Mouse (Mus musculus) olfactory bulb, adult 2 months (tissue): ENCODE measurements around the gene B4galt5. TPM values are rescaled to one million over a fixed set of nuclear protein-coding genes. Genes with fewer than 3 reads are reported as not detected.

ENCODE experiments used
- H3K27ac ChIP-seq: fragments of 200-500 bp; 2 replicates; pipeline ENCODE4 v1.5.1; 2012; ENCODE audit warnings: low read depth, low read length; ENCODE audit not compliant: insufficient read depth
- H3K4me1 ChIP-seq: fragments of 200-500 bp; 2 replicates; pipeline ENCODE4 v1.6.1; 2012; ENCODE audit warnings: low read length; ENCODE audit not compliant: control insufficient read depth, insufficient read depth
- H3K4me3 ChIP-seq: fragments of 200-500 bp; 2 replicates; pipeline ENCODE4 v1.5.1; 2012; ENCODE audit warnings: mild to moderate bottlenecking, low read depth, low read length, moderate library complexity; ENCODE audit not compliant: insufficient read depth
- CTCF ChIP-seq: fragments of 200-500 bp; IDR thresholded peaks from 2 replicates; pipeline ENCODE4 v1.5.1; 2012; ENCODE audit warnings: low read depth, mild to moderate bottlenecking, low read length, moderate library complexity; ENCODE audit not compliant: insufficient read depth
- POLR2A ChIP-seq: fragments of 200-500 bp; IDR thresholded peaks from 2 replicates; pipeline ENCODE4 v1.6.1; 2012; ENCODE audit warnings: mild to moderate bottlenecking, low read depth, low read length, moderate library complexity; ENCODE audit not compliant: insufficient read depth
- WGBS: fragments of 180-500 bp; shearing (Covaris S2); methylation state at CpG from one replicate; pipeline ENCODE4 v1.1.7; 2018; 5-methylcytosine and 5-hydroxymethylcytosine counted together
- polyA plus RNA-seq: library from polyadenylated mRNA; stranded (reverse); fragments of >200 nt; gene quantifications from 2 replicates; pipeline ENCODE4 v1.2.4, GENCODE M21; 2012; ENCODE audit warnings: low replicate concordance; ENCODE audit not compliant: missing spikeins, insufficient read depth, insufficient read length

Gene B4galt5
- polyA plus RNA-seq, 1 experiment = not detected

- no peak overlapping the region for H3K4me3 ChIP-seq
- H3K4me1 ChIP-seq = peaks cover 29% of the 10 kb centered on the region
- TF ChIP-seq POLR2A (no peak), CTCF (no peak)
- H3K27ac ChIP-seq = no peak overlapping the region
- WGBS = 91% methylated on average over 11 of the region's 11 CpGs
Measured at GRCm38 (mm10) chr2:167297985-167298384, 51.0 kb downstream of the B4galt5 start.

DNA sequence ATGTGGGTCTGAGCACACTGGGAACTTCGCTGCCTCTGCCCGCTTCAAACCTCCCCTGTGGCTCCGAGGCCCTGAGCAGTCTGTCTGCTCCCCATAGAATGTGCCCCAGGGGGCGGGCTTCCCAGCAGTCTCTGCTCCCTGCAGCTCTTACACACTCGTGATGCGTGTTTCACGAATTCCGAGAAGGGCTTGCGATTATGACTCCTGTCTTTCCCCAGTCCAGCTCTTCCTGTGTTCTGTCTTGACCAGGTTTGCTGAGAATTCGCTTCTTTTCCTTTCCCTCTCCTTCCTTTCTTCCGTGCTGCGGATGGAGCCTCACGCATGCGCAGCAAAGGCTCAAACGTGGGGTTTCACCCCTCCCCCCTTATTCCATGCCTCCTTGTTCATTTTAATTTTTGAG is 54.1 kb downstream of the B4galt5 start:
- Histone ChIP-seq H3K4me1 (peaks cover 34% of the 10 kb centered on the region), H3K4me3 (peak overlapping the region; percentile 47), H3K27ac (peak overlapping the region; percentile 56)
- WGBS = 48% methylated on average over 15 of the region's 15 CpGs
- no peak for TF ChIP-seq CTCF
- TF ChIP-seq POLR2A = no peak

DNA sequence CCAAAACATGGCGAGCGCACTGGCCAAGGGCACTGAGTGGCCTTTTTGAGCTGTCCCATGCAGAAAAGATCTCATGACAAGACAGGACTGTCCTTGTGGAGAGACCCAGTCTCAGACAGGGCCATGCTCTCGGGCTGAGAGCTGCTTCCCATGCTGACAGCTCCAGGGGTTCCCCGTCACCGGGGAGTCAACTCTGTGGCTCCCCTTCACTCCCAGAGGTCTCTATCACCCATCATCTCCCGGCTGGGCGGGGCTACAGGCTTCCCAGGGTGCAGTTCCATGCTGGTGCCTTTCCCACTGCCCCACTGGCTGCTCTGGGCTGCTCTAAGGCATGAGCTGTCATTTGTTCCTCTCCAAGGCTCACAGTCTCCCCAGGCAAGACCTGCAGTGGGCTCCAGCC is 54.8 kb downstream of the B4galt5 start:
- TF ChIP-seq CTCF (no peak), POLR2A (no peak)

DNA sequence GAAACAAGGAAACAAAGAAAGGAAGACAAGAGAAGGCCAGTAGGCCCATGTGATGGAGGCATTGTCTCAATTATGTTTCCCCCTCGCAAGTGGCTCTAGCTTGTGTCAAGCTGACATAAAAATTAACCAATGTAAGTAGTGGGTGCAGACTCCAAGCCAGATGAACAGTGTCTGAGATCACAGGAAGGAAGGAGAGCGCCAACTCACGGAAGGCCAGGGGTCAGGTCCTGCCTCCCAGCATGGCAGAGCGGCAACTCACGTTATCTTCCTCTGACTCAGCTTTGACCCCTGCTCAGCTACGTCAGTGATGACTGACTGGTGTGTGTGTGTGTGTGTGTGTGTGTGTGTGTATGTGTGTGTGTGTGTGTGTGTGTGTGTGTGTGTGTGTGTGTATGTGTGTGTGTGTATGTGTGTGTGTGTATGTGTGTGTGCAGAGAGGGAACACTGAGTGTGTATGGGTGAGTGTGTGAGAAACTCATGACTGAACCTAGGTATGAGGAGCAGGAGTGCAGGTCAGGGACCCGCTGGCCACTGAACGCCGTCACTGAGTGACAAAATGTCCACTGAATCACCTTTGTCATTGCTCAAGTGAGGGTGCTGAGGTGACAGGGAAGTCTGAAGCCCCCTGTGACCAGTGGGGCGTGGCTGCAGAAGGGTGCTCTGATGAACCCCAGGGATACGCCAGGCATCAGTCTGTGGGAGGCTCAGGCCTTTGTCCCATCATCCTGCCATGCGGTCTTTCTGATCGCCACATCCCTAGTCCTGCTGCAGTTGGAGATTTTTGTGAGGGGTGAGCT is 55.5 kb downstream of the B4galt5 start:
- Histone ChIP-seq H3K27ac (no peak overlapping the region), H3K4me3 (no peak overlapping the region), H3K4me1 (peaks cover 22% of the 10 kb centered on the region)
- WGBS = 82% methylated on average over 13 of the region's 13 CpGs
- TF ChIP-seq POLR2A (no peak), CTCF (no peak)

More for the DNA sequence above, 54.8 kb downstream of the B4galt5 start:
- peak overlapping the region; percentile 28; the same call in 1 of the 2 replicates for H3K4me3 ChIP-seq
- H3K4me1 ChIP-seq = peaks cover 28% of the 10 kb centered on the region
- H3K27ac ChIP-seq = 0 out of 2 replicates have a peak overlapping the region, but pooled peaks have one; percentile 46
- 81% methylated on average over 7 of the region's 7 CpGs for WGBS

GRCm38 (mm10) chr2:167292854-167293253 is 56.1 kb downstream of the B4galt5 start:
- 55% methylated on average over 6 of the region's 6 CpGs for WGBS
- H3K4me1 ChIP-seq = peaks cover 22% of the 10 kb centered on the region
- no peak overlapping the region for H3K4me3 ChIP-seq
- H3K27ac ChIP-seq = no peak overlapping the region
- TF ChIP-seq POLR2A (no peak), CTCF (no peak)

DNA sequence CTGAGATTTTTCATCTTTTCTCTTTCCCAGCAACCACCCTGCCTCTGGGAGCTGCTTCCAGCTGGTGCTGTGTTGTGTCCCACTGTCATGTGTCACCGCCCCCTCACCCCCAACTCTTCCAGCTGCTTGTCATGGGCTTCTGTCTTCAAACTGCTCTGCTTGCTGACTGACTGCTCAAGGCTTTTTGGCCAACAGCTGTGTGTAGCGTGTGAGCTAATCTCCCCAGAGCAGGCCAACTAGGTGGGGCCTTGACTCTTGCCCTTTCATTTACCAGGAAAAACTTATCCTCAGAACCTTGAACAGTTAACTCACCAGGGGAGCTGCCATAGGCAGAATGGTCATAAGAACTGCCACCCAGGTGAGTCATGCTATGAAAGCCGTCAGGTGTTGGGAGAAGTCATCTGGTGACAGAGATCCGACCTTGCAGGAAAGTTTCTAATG is 56.8 kb downstream of the B4galt5 start:
- no peak overlapping the region for H3K27ac ChIP-seq
- H3K4me3 ChIP-seq = no peak overlapping the region
- 67% methylated on average over 4 of the region's 4 CpGs for WGBS
- TF ChIP-seq CTCF (no peak), POLR2A (no peak)
- H3K4me1 ChIP-seq = peaks cover 22% of the 10 kb centered on the region

DNA sequence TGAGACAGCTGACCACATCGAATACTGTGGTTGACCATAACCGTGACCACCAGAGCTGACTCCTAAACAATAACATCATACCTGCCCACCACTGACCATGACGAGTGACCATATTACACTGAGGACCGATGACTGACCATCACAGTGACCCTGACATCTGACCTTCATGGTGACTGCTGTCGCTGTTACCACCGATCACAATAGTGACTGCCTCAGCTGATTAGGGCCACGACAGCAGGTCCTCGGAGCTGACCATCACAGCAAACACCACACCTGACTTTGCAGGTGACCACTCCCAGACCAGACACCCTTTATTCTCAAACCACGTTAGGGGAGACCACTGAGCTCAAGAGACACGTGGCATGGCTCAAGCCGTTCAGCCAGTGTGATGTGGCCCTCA is 57.3 kb downstream of the B4galt5 start:
- Histone ChIP-seq H3K27ac (no peak overlapping the region), H3K4me1 (peaks cover 22% of the 10 kb centered on the region), H3K4me3 (no peak overlapping the region)
- TF ChIP-seq CTCF = no peak
- no peak for TF ChIP-seq POLR2A
- WGBS = 90% methylated on average over 11 of the region's 11 CpGs

DNA sequence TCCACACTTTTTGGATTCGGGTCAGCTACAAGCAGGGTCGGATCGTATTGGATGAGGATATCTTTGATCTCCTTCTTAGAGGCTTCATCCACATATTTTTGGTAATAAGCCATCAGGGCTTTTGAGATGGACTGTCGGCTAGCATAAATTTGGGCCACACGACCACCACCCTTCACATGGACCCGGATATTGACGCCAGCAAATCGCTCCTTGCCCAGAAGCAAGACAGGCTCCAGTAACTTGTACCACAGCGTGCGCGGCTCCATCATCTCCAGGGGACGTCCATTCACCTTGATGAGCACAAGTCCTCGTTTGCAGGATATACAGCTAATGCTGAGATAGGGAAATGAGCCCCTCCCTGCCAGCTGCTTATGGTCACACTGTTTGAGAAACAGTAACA is 67.5 kb downstream of the B4galt5 start:
- Histone ChIP-seq H3K4me3 (no peak overlapping the region), H3K4me1 (no peaks in the 10 kb centered on the region), H3K27ac (no peak overlapping the region)
- TF ChIP-seq POLR2A (no peak), CTCF (no peak)
- 95% methylated on average over 13 of the region's 13 CpGs for WGBS

- H3K27ac ChIP-seq = no peak overlapping the region
- no peaks in the 10 kb centered on the region for H3K4me1 ChIP-seq
- TF ChIP-seq POLR2A (no peak), CTCF (no peak)
- 67% methylated on average over 4 of the region's 4 CpGs for WGBS
- H3K4me3 ChIP-seq = no peak overlapping the region
Measured at GRCm38 (mm10) chr2:167280986-167281310, 68.0 kb downstream of the B4galt5 start.
